Mouse (Mus musculus) hindbrain, embryonic 10.5 days (tissue): ENCODE results near the gene Efna5. TPM values are rescaled to one million over a fixed set of nuclear protein-coding genes. Genes with fewer than 3 reads are reported as not detected.

Source experiments
- DNase-seq: peaks from one replicate; pipeline ENCODE4 v3.0.0-alpha.2; 2017; ENCODE audit warnings: low spot score
- H3K27ac ChIP-seq: fragments of 300-500 bp; sonication (generic); 2 replicates; pipeline ENCODE4 v1.5.1; 2016; ENCODE audit warnings: mild to moderate bottlenecking, moderate library complexity
- H3K27me3 ChIP-seq: fragments of 300-500 bp; sonication (generic); 2 replicates; pipeline ENCODE4 v1.6.1; 2016; ENCODE audit warnings: mild to moderate bottlenecking; ENCODE audit not compliant: poor library complexity, insufficient read depth, severe bottlenecking
- H3K36me3 ChIP-seq: fragments of 300-500 bp; sonication (generic); 2 replicates; pipeline ENCODE4 v1.6.1; 2016; ENCODE audit warnings: mild to moderate bottlenecking, moderate library complexity
- H3K4me1 ChIP-seq: fragments of 300-500 bp; sonication (generic); replicated peaks from 2 replicates; pipeline ENCODE4 v1.6.1; 2016; ENCODE audit warnings: mild to moderate bottlenecking
- H3K4me3 ChIP-seq: fragments of 300-500 bp; sonication (generic); 2 replicates; pipeline ENCODE4 v1.5.1; 2016; ENCODE audit warnings: mild to moderate bottlenecking, moderate library complexity
- H3K9me3 ChIP-seq: fragments of 300-500 bp; sonication (generic); 2 replicates; pipeline ENCODE4 v1.6.1; 2016; ENCODE audit warnings: mild to moderate bottlenecking, moderate library complexity
- WGBS: fragments of 180-500 bp; shearing (Covaris S2); methylation state at CpG from one replicate; pipeline ENCODE4 v1.1.7; 2016; 5-methylcytosine and 5-hydroxymethylcytosine counted together
- polyA plus RNA-seq: library from polyadenylated mRNA; unstranded; fragments of >200 nt; fragmentation: Nextera tagmentation; extraction: Ambion mirVana; gene quantifications from 2 replicates; pipeline ENCODE4 v1.2.1, GENCODE M21; 2016

Gene Efna5
- polyA plus RNA-seq, 1 experiment from 2014 or later, result 40.5 TPM

DNA sequence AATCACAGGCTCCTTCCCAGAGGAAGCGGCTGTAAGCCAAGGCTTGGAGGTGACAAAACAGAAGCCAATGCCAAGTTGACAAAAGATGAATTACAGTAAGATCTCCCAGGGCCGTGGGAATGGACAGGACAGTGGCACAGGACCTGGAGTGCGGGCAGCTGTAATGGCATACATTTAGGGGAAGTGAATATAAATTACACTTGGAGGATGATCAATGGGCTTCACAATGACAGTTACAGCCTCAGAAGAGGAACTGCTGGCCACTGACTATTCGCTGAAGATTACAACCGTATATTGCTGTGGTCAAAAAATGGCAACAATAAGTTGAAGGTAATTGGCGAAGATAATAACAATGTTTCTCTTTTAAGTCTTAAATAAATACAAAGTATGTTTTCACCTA, 67.7 kb downstream of the Efna5 start:
- H3K36me3 ChIP-seq, result no peaks in the 10 kb centered on the region
- no peak overlapping the region for H3K27ac ChIP-seq
- H3K4me1 ChIP-seq, result peaks cover 29% of the 10 kb centered on the region
- no peak for DNase-seq
- H3K4me3 ChIP-seq, result no peak overlapping the region
- no peaks in the 10 kb centered on the region for H3K9me3 ChIP-seq
- no peaks in the 10 kb centered on the region for H3K27me3 ChIP-seq
- WGBS, result 93% methylated on average over 6 of the region's 6 CpGs

DNA sequence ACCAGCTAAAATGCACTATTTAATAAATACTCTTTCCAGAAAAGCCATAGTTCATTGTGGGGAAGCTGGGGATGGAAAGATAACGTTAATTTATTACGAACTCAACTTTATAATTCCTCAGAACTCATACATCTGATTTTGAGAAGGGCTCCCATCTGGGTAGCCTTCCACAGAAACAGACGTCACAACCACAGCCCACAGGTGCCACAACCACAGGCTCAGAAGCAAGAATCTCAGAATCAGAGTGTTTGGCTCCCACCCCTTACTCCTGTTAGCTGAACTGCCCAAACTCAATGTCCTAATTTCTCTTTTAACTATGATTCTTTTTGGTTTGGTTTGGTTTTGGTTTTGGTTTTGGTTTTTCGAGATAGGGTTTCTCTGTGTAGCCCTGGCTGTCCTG, 73.2 kb downstream of the Efna5 start:
- no peaks in the 10 kb centered on the region for H3K9me3 ChIP-seq
- H3K4me1 ChIP-seq, result no peaks in the 10 kb centered on the region
- DNase-seq, result no peak
- H3K36me3 ChIP-seq, result peaks cover 9% of the 10 kb centered on the region; the same call in 1 of the 2 replicates
- no peak overlapping the region for H3K27ac ChIP-seq
- H3K4me3 ChIP-seq, result no peak overlapping the region
- H3K27me3 ChIP-seq, result no peaks in the 10 kb centered on the region
- 92% methylated on average over 4 of the region's 4 CpGs for WGBS

DNA sequence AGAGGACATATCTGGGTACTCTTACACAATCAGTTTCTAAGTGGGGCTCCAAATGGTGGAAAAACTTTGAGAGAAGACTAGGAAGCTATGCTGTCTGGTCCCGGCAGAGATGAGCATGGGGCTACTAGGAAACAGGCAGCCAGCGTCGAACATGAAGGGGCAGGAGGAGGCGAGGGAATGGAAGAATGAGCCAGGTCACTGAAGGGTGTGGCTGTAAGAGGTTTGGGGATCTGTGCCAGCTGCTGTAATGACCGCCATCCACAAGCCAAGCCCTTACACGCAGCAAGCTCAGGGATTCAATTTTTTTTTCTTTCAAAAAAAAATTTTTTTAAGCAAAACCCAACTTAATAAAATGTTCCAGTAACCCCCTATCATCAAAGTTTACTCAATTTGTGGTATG, 74.5 kb downstream of the Efna5 start:
- no peak overlapping the region for H3K4me3 ChIP-seq
- no peaks in the 10 kb centered on the region for H3K4me1 ChIP-seq
- no peak for DNase-seq
- no peaks in the 10 kb centered on the region for H3K27me3 ChIP-seq
- H3K36me3 ChIP-seq, result peaks cover 9% of the 10 kb centered on the region; the same call in 1 of the 2 replicates
- no peaks in the 10 kb centered on the region for H3K9me3 ChIP-seq
- no peak overlapping the region for H3K27ac ChIP-seq
- 92% methylated on average over 6 of the region's 6 CpGs for WGBS

DNA sequence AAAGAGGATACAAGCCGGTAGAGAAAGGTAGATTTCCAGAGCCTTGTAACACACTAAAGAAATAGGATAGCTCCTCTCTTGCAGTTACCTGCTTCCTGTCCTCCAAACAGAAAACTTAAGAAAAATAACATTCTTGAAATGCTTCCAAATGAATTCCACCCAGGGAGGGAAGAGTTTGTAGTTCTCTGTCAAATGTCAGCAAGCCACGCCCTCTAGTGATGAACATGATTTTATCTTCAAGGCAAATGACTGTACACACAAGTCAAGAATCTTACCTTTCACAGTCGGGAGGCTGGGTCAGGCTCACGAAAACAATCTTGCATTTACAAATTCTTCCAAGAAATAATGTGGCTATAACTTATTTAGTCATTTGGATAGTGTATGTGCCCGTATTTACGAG, 78.4 kb downstream of the Efna5 start:
- Histone ChIP-seq H3K27me3 (no peaks in the 10 kb centered on the region), H3K4me3 (no peak overlapping the region), H3K36me3 (peaks cover 9% of the 10 kb centered on the region; the same call in 1 of the 2 replicates), H3K27ac (no peak overlapping the region), H3K4me1 (no peaks in the 10 kb centered on the region), H3K9me3 (no peaks in the 10 kb centered on the region)
- 87% methylated on average over 6 of the region's 6 CpGs for WGBS
- DNase-seq, result no peak

DNA sequence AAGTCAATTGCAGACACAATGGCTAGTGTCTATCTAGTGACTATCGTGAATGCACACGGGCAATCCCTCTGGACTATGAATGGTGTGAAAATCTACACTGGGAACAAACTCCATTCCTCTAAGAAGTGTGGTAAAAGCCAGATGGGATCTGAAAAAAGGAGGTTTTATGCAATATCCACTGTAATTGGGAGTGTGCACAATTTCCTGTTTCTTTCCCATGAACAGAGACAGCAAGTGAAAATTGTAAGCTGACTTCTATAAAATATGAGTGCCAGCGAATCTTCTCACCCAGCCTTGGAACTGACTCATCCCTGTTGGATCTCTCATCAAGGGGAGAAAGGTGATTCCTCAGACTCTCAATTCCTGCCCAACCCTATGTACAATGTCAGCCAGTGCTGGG, 83.8 kb downstream of the Efna5 start:
- DNase-seq, result no peak
- Histone ChIP-seq H3K36me3 (no peaks in the 10 kb centered on the region), H3K4me1 (peaks cover 14% of the 10 kb centered on the region), H3K27me3 (no peaks in the 10 kb centered on the region), H3K4me3 (no peak overlapping the region), H3K27ac (no peak overlapping the region), H3K9me3 (no peaks in the 10 kb centered on the region)
- 93% methylated on average over 3 of the region's 3 CpGs for WGBS

- H3K27me3 ChIP-seq, result 0 out of 2 replicates have a peak, but pooled peaks cover 6% of the 10 kb centered on the region
- WGBS, result 36% methylated on average over 15 of the region's 15 CpGs
- H3K4me1 ChIP-seq, result peaks cover 65% of the 10 kb centered on the region
- no peak for DNase-seq
- H3K4me3 ChIP-seq, result no peak overlapping the region
- H3K9me3 ChIP-seq, result no peaks in the 10 kb centered on the region
- no peaks in the 10 kb centered on the region for H3K36me3 ChIP-seq
- no peak overlapping the region for H3K27ac ChIP-seq
Measured at GRCm38 (mm10) chr17:62789291-62790290, 91.5 kb downstream of the Efna5 start.

DNA sequence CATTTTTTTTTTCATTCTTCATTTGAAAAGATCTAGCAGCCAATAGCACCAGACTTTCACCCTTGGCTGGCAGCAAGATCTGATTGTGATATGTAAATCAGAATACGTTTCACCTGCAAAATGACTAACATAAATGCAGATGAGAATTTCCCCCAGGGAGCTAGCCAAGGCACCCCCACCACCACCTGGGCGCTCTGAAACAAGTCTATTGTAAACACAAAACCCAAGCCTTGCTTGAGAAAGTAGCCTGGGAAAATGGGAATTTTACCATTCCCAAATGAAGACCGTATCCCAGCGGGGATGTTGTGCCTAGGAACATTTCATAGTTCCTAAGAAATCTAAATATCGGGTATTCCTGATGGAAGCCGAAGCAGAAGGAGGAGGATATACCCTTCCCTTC, 92.3 kb downstream of the Efna5 start:
- Histone ChIP-seq H3K27me3 (0 out of 2 replicates have a peak, but pooled peaks cover 6% of the 10 kb centered on the region), H3K4me1 (peaks cover 70% of the 10 kb centered on the region), H3K36me3 (no peaks in the 10 kb centered on the region), H3K4me3 (no peak overlapping the region), H3K9me3 (no peaks in the 10 kb centered on the region), H3K27ac (no peak overlapping the region)
- DNase-seq, result no peak
- WGBS, result 37% methylated on average over 6 of the region's 6 CpGs

GRCm38 (mm10) chr17:62787855-62788254, 93.3 kb downstream of the Efna5 start:
- WGBS, result 61% methylated on average over 3 of the region's 3 CpGs
- H3K4me1 ChIP-seq, result peaks cover 70% of the 10 kb centered on the region
- peaks cover 10% of the 10 kb centered on the region; the same call in 1 of the 2 replicates for H3K27me3 ChIP-seq

GRCm38 (mm10) chr17:62786602-62786907, 94.6 kb downstream of the Efna5 start:
- H3K36me3 ChIP-seq, result no peaks in the 10 kb centered on the region
- no peaks in the 10 kb centered on the region for H3K9me3 ChIP-seq
- 53% methylated on average over 7 of the region's 7 CpGs for WGBS
- H3K4me1 ChIP-seq, result peaks cover 67% of the 10 kb centered on the region
- no peak overlapping the region for H3K27ac ChIP-seq
- no peak for DNase-seq
- no peak overlapping the region for H3K4me3 ChIP-seq
- H3K27me3 ChIP-seq, result peaks cover 11% of the 10 kb centered on the region; the same call in 1 of the 2 replicates

More at GRCm38 (mm10) chr17:62787855-62788254, 93.3 kb downstream of the Efna5 start:
- Histone ChIP-seq H3K4me3 (no peak overlapping the region), H3K9me3 (no peaks in the 10 kb centered on the region), H3K27ac (no peak overlapping the region), H3K36me3 (no peaks in the 10 kb centered on the region)
- no peak for DNase-seq

- Histone ChIP-seq H3K36me3 (no peaks in the 10 kb centered on the region), H3K4me1 (peaks cover 70% of the 10 kb centered on the region), H3K9me3 (no peaks in the 10 kb centered on the region), H3K27ac (no peak overlapping the region), H3K4me3 (no peak overlapping the region), H3K27me3 (peaks cover 6% of the 10 kb centered on the region; the same call in 1 of the 2 replicates)
- 59% methylated on average over 4 of the region's 4 CpGs for WGBS
- no peak for DNase-seq
Measured at GRCm38 (mm10) chr17:62785781-62786601, 95.1 kb downstream of the Efna5 start.

DNA sequence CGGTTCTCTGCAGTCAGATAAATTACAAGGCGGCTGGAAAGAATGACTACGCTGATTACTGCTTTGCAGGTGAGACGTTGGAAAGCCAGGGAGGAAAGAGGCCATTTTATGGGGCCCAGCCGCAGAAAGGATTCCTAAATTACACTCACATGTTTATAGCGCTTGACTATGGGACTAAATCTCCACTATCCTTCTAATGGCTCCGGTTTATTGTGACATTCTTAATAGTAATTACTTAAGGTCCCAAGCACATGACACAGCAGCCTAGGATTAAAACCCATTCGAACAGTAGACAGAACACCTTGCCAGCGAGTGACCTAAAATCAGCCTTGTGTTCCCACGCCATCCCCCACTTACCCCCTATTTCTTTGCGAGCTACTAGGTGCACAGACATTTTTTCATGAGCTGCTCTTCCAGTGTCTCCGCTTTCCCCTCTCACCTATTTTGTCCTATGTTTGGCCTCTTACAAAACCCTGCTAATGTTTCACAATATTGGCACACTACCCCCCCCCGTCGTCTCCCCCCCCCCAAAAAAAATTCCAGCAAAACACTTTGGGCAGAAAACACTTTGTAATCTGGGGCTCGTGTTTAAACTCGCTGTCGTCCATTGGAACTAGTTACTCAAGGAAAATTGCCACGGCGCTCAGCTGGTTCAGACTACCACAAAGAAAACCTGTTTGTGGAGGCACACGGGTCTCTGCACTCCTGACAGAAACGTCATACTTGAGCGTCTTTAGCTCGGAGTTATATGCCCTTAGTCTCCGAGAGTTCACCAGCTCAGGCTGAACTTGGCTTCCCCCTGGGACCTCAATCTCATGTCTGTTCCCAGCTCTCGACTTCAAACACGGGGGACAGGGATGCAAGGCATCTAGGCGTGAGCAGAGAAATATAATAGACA, 96.6 kb downstream of the Efna5 start:
- Histone ChIP-seq H3K36me3 (no peaks in the 10 kb centered on the region), H3K4me3 (peak overlapping the region; percentile 35; the same call in 1 of the 2 replicates), H3K9me3 (no peaks in the 10 kb centered on the region), H3K27me3 (peaks cover 5% of the 10 kb centered on the region; the same call in 1 of the 2 replicates), H3K27ac (0 out of 2 replicates have a peak overlapping the region, but pooled peaks have one; percentile 16), H3K4me1 (peaks cover 68% of the 10 kb centered on the region)
- WGBS, result 34% methylated on average over 27 of the region's 27 CpGs
- peak; percentile 34 for DNase-seq
